Mouse (Mus musculus) stomach, embryonic 16.5 days (tissue): ENCODE measurements around the gene Calm3. TPM values are rescaled to one million over a fixed set of nuclear protein-coding genes. Genes with fewer than 3 reads are reported as not detected.

ENCODE experiments used
- ATAC-seq: fragments of 200-750 bp; cut with Nextera tagmentation; 2 replicates; pipeline ENCODE4 v1.8.0; 2017; ENCODE audit warnings: moderate number of reproducible peaks, moderate TSS enrichment; ENCODE audit not compliant: insufficient read depth, low FRiP score
- H3K27ac ChIP-seq: fragments of 300-500 bp; sonication (generic); 2 replicates; pipeline ENCODE4 v1.5.1; 2014; ENCODE audit warnings: low read length
- H3K27me3 ChIP-seq: fragments of 300-500 bp; sonication (generic); 2 replicates; pipeline ENCODE4 v1.6.1; 2014; ENCODE audit warnings: low read length, control low read depth, mixed read lengths; ENCODE audit not compliant: control insufficient read depth, insufficient read depth
- H3K36me3 ChIP-seq: fragments of 300-500 bp; sonication (generic); 2 replicates; pipeline ENCODE4 v1.6.1; 2014; ENCODE audit warnings: low read length; ENCODE audit not compliant: control insufficient read depth, insufficient read depth
- H3K4me1 ChIP-seq: fragments of 300-500 bp; sonication (generic); 2 replicates; pipeline ENCODE4 v1.6.1; 2014; ENCODE audit warnings: low read length, control low read depth, mixed read lengths; ENCODE audit not compliant: control insufficient read depth, insufficient read depth
- H3K4me2 ChIP-seq: fragments of 300-500 bp; sonication (generic); 2 replicates; pipeline ENCODE4 v1.6.1; 2014; ENCODE audit warnings: low read depth, low read length, mixed read lengths
- H3K4me3 ChIP-seq: fragments of 300-500 bp; sonication (generic); replicated peaks from 2 replicates; pipeline ENCODE4 v1.5.1; 2014; ENCODE audit warnings: mild to moderate bottlenecking, low read length
- H3K9ac ChIP-seq: fragments of 300-500 bp; sonication (generic); 2 replicates; pipeline ENCODE4 v1.6.1; 2014; ENCODE audit warnings: low read length
- H3K9me3 ChIP-seq: fragments of 300-500 bp; sonication (generic); replicated peaks from 2 replicates; pipeline ENCODE4 v1.6.1; 2016; ENCODE audit warnings: low read length, control low read depth; ENCODE audit not compliant: control insufficient read depth
- WGBS: fragments of 180-500 bp; shearing (Covaris S2); extraction: QIAGEN DNeasy Blood & Tissue Kit; methylation state at CpG from one replicate; pipeline ENCODE4 v1.1.7; 2014; 5-methylcytosine and 5-hydroxymethylcytosine counted together
- polyA plus RNA-seq: library from polyadenylated mRNA; unstranded; fragments of >200 nt; fragmentation: Nextera tagmentation; extraction: Ambion mirVana; gene quantifications from 2 replicates; pipeline ENCODE4 v1.2.1, GENCODE M21; 2015

The Calm3 gene
- polyA plus RNA-seq, 1 experiment from 2014 or later, result 126 TPM

DNA sequence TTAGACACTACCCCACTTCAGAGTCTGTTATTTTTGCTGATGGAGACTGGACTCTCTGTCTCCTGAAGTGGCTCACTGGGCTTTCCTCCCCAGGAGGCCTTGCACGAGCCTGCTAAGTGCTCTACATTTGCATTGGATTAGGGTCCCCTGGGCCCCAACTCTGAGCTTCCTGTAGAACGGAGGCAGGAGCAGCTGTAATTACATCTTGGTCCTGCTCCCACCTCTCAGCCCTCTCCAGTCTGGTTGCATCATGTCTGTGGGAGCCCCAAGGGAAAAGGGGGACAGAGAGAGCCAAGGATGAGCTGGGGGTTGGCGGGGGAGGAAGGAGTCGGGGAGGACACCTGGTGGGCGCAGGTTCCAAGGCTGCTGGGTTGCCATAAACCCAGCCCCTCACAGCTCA, 23.4 kb downstream of the Calm3 start:
- WGBS, result 36% methylated on average over 5 of the region's 5 CpGs
- H3K9ac ChIP-seq, result peak overlapping the region; percentile 26; the same call in 1 of the 2 replicates
- no peak for ATAC-seq
- peaks cover 12% of the 10 kb centered on the region for H3K4me1 ChIP-seq
- no peaks in the 10 kb centered on the region for H3K36me3 ChIP-seq
- no peak overlapping the region for H3K4me2 ChIP-seq
- no peak overlapping the region for H3K27ac ChIP-seq
- H3K9me3 ChIP-seq, result no peaks in the 10 kb centered on the region
- no peaks in the 10 kb centered on the region for H3K27me3 ChIP-seq
- no peak overlapping the region for H3K4me3 ChIP-seq

DNA sequence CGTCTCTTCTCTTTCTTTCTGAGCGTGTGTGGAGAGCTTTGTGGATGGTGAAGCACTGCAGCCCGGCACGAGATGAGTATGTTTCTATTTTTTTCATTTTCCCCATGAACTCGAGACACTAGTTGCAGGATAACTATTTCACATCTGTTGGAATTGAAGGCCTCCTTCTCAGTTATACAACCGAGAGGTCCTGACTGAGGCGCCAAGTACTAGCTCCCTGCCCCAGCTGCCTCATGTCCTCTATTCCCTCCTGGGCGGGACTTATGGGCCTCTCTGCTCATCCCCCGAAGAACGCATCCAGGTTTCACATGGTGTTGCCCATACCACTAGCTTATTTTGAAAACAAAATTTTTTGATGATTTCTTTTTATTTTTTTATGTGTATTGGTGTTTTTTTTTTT, 28.4 kb downstream of the Calm3 start:
- ATAC-seq, result no peak
- WGBS, result 29% methylated on average over 10 of the region's 10 CpGs

GRCm38 (mm10) chr7:16895000-16895399, 28.9 kb downstream of the Calm3 start:
- under 1% methylated on average over 24 of the region's 24 CpGs for WGBS

More for the DNA sequence above, 28.4 kb downstream of the Calm3 start:
- Histone ChIP-seq H3K4me2 (peak overlapping the region; percentile 55), H3K27ac (no peak overlapping the region), H3K36me3 (no peaks in the 10 kb centered on the region), H3K9ac (peak overlapping the region; percentile 57), H3K4me3 (peak overlapping the region; percentile 33), H3K4me1 (peaks cover 34% of the 10 kb centered on the region), H3K27me3 (peaks cover 9% of the 10 kb centered on the region; the same call in 1 of the 2 replicates), H3K9me3 (no peaks in the 10 kb centered on the region)

GRCm38 (mm10) chr7:16894279-16894678, 29.6 kb downstream of the Calm3 start:
- H3K9ac ChIP-seq, result peak overlapping the region; percentile 11; the same call in 1 of the 2 replicates
- no peak overlapping the region for H3K27ac ChIP-seq
- H3K4me3 ChIP-seq, result no peak overlapping the region
- H3K27me3 ChIP-seq, result peaks cover 9% of the 10 kb centered on the region; the same call in 1 of the 2 replicates
- WGBS, result 18% methylated on average over 4 of the region's 4 CpGs
- H3K36me3 ChIP-seq, result no peaks in the 10 kb centered on the region
- ATAC-seq, result no peak
- H3K9me3 ChIP-seq, result no peaks in the 10 kb centered on the region
- peak overlapping the region; percentile 55 for H3K4me2 ChIP-seq
- H3K4me1 ChIP-seq, result peaks cover 38% of the 10 kb centered on the region

More at GRCm38 (mm10) chr7:16895000-16895399, 28.9 kb downstream of the Calm3 start:
- peaks cover 38% of the 10 kb centered on the region for H3K4me1 ChIP-seq
- peak overlapping the region; percentile 33 for H3K4me3 ChIP-seq
- no peaks in the 10 kb centered on the region for H3K9me3 ChIP-seq
- H3K27me3 ChIP-seq, result peaks cover 9% of the 10 kb centered on the region; the same call in 1 of the 2 replicates
- ATAC-seq, result no peak
- H3K4me2 ChIP-seq, result peak overlapping the region; percentile 55
- no peaks in the 10 kb centered on the region for H3K36me3 ChIP-seq
- no peak overlapping the region; the same call in 1 of the 2 replicates for H3K27ac ChIP-seq
- peak overlapping the region; percentile 57 for H3K9ac ChIP-seq

DNA sequence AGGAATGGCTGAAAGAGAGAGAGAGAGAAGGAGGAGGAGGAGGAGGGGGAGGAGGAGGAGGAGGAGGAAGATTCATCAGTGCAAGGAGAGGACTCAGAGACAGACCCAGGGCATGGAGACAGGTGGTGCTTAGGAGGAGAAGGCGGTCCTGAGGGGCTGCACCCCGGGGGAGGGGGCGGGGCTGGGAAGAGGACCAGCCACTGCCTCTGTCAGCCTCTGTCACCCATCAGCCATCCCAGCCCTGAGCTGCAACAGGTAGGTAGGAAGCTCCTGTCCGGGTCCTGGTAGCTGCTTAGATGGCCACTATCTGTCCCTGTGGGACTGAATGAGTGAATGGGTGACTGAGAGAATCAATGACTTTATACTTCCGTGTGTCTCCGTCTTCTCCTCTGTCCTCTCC, 30.3 kb downstream of the Calm3 start:
- ATAC-seq, result no peak
- WGBS, result 14% methylated on average over 6 of the region's 6 CpGs
- Histone ChIP-seq H3K4me2 (peak overlapping the region; percentile 68; the same call in 1 of the 2 replicates), H3K9me3 (no peaks in the 10 kb centered on the region), H3K27me3 (peaks cover 9% of the 10 kb centered on the region; the same call in 1 of the 2 replicates), H3K36me3 (no peaks in the 10 kb centered on the region), H3K4me1 (peaks cover 38% of the 10 kb centered on the region), H3K27ac (no peak overlapping the region), H3K9ac (no peak overlapping the region), H3K4me3 (no peak overlapping the region; the same call in 1 of the 2 replicates)

GRCm38 (mm10) chr7:16892352-16892730, 31.6 kb downstream of the Calm3 start:
- H3K9ac ChIP-seq, result peak overlapping the region; percentile 59
- H3K27me3 ChIP-seq, result peaks cover 9% of the 10 kb centered on the region; the same call in 1 of the 2 replicates
- H3K4me2 ChIP-seq, result peak overlapping the region; percentile 68
- peak overlapping the region; percentile 40 for H3K4me3 ChIP-seq
- 43% methylated on average over 9 of the region's 9 CpGs for WGBS
- ATAC-seq, result no peak
- no peaks in the 10 kb centered on the region for H3K36me3 ChIP-seq
- no peaks in the 10 kb centered on the region for H3K9me3 ChIP-seq
- H3K4me1 ChIP-seq, result peaks cover 38% of the 10 kb centered on the region
- peak overlapping the region; percentile 97 for H3K27ac ChIP-seq

- under 1% methylated on average over 30 of the region's 30 CpGs for WGBS
- H3K4me3 ChIP-seq, result peak within 1 kb of the TSS; percentile 40
- ATAC-seq, result peak; percentile 87
These were observed 32.1 kb downstream of the Calm3 start, which contains the start of gene Gng8 for GRCm38 (mm10) chr7:16891641-16892351. Gene Gng8 (plus strand): TSS chr7:16891786.

DNA sequence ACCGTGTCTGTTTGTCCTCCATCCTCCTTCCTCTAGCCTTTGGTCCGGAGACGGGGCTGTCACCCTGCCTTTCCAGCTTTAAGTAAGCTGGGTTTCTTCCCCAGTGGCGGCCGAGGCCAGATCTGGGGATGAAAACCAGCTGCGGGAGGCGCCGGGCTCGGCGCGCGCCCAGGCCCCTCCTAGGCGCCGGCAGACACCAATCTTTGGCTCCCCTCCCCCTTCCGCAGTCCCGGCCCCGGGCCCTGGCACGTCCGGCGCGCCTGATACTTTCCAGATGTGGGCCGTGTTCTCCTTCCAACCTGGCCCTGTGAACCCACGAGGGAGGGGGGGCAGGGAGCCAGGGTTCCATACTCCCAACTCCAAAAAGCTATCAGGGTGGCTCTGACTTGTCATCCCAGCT, 33.0 kb downstream of the Calm3 start:
- Histone ChIP-seq H3K9me3 (peaks cover 5% of the 10 kb centered on the region), H3K9ac (peak overlapping the region; percentile 37; the same call in 1 of the 2 replicates), H3K27ac (peak overlapping the region; percentile 97), H3K4me1 (peaks cover 38% of the 10 kb centered on the region), H3K4me3 (peak overlapping the region; percentile 40), H3K27me3 (peaks cover 11% of the 10 kb centered on the region; the same call in 1 of the 2 replicates), H3K36me3 (peaks cover 6% of the 10 kb centered on the region), H3K4me2 (peak overlapping the region; percentile 68)
- ATAC-seq, result peak; percentile 84
- under 1% methylated on average over 23 of the region's 23 CpGs for WGBS

More at GRCm38 (mm10) chr7:16891641-16892351, 32.1 kb downstream of the Calm3 start, which contains the start of gene Gng8:
- Histone ChIP-seq H3K27ac (peak within 1 kb of the TSS; percentile 97), H3K27me3 (peaks cover 9% of the 10 kb centered on the region; the same call in 1 of the 2 replicates), H3K9me3 (no peaks in the 10 kb centered on the region), H3K9ac (peak within 1 kb of the TSS; percentile 65), H3K4me2 (peak within 1 kb of the TSS; percentile 68), H3K36me3 (no peaks in the 10 kb centered on the region), H3K4me1 (peaks cover 38% of the 10 kb centered on the region)

GRCm38 (mm10) chr7:16890536-16890935, 33.4 kb downstream of the Calm3 start:
- peak; percentile 0; the same call in 1 of the 2 replicates for ATAC-seq
- peaks cover 15% of the 10 kb centered on the region for H3K27me3 ChIP-seq
- peaks cover 10% of the 10 kb centered on the region for H3K36me3 ChIP-seq
- H3K9me3 ChIP-seq, result peaks cover 9% of the 10 kb centered on the region
- H3K4me1 ChIP-seq, result peaks cover 37% of the 10 kb centered on the region
- peak overlapping the region; percentile 13; the same call in 1 of the 2 replicates for H3K4me3 ChIP-seq
- H3K27ac ChIP-seq, result peak overlapping the region; percentile 97
- WGBS, result 24% methylated on average over 6 of the region's 6 CpGs
- peak overlapping the region; percentile 68 for H3K4me2 ChIP-seq
- H3K9ac ChIP-seq, result peak overlapping the region; percentile 37; the same call in 1 of the 2 replicates
